Mouse (Mus musculus) CH12.LX (cell line): ENCODE data around the gene Kcnh7. TPM values are rescaled to one million over a fixed set of nuclear protein-coding genes. Genes with fewer than 3 reads are reported as not detected.

Experiments used
- DNase-seq: peaks from one replicate; pipeline ENCODE4 v3.0.0-alpha.2; 2013; ENCODE audit errors: extremely low read depth
- H3K27ac ChIP-seq: 2 replicates; pipeline ENCODE4 v1.5.1; 2012; ENCODE audit warnings: low read depth, mild to moderate bottlenecking, control low read depth, moderate library complexity; ENCODE audit not compliant: insufficient read depth
- H3K27me3 ChIP-seq: replicated peaks from 2 replicates; pipeline ENCODE3; 2012; ENCODE audit warnings: inconsistent platforms
- H3K36me3 ChIP-seq, 2 experiments: replicated peaks in 1 of 2; 2 replicates each; pipeline versions ENCODE3 to v1.6.1; 2012; ENCODE audit warnings: inconsistent platforms in 1 of 2, low read length in 1 of 2, mild to moderate bottlenecking in 1 of 2, mixed read lengths in 1 of 2, moderate library complexity in 1 of 2; ENCODE audit not compliant: control insufficient read depth in 1 of 2, insufficient read depth in 1 of 2
- H3K4me1 ChIP-seq, 2 experiments: 2 replicates each; pipeline ENCODE4 v1.6.1; 2012; ENCODE audit warnings: inconsistent platforms in 1 of 2, moderate library complexity in 1 of 2; ENCODE audit not compliant: insufficient read depth in 2 of 2, control insufficient read depth in 1 of 2
- H3K4me2 ChIP-seq: 2 replicates; pipeline ENCODE4 v1.6.1; 2012; ENCODE audit warnings: low read depth, mild to moderate bottlenecking, control low read depth; ENCODE audit not compliant: poor library complexity, insufficient read depth, severe bottlenecking
- H3K4me3 ChIP-seq, 3 experiments: fragments of 150-350 bp in 1 of 3; sonication (generic) in 1 of 3; replicated peaks in 1 of 3; 2 replicates each; pipeline versions ENCODE3 to v1.5.1; 2011 to 2012; ENCODE audit warnings: low read depth in 2 of 3, low read length in 2 of 3, mild to moderate bottlenecking in 2 of 3, moderate library complexity in 2 of 3, control low read depth in 1 of 3, improper control_type of control experiment in 1 of 3, inconsistent platforms in 1 of 3, mixed read lengths in 1 of 3; ENCODE audit not compliant: poor library complexity in 1 of 3
- H3K79me2 ChIP-seq: replicated peaks from 2 replicates; pipeline ENCODE4 v1.6.1; 2012; ENCODE audit warnings: mild to moderate bottlenecking, moderate library complexity; ENCODE audit not compliant: control insufficient read depth, poor library complexity, insufficient read depth, severe bottlenecking; ENCODE audit errors: extremely low read depth
- H3K9ac ChIP-seq: 2 replicates; pipeline ENCODE4 v1.6.1; 2012; ENCODE audit warnings: low read depth, mild to moderate bottlenecking, control low read depth, moderate library complexity; ENCODE audit not compliant: insufficient read depth
- H3K9me3 ChIP-seq: replicated peaks from 2 replicates; pipeline ENCODE3; 2012; ENCODE audit warnings: low read length, inconsistent platforms, mixed read lengths
- BHLHE40 ChIP-seq: IDR thresholded peaks from 2 replicates; pipeline ENCODE4 v1.6.1; 2011; ENCODE audit warnings: mild to moderate bottlenecking, low read depth, low read length, improper control_type of control experiment
- CHD1 ChIP-seq: IDR thresholded peaks from 2 replicates; pipeline ENCODE4 v1.6.1; 2012; ENCODE audit warnings: low read depth, low read length, improper control_type of control experiment, inconsistent platforms
- CTCF ChIP-seq, 2 experiments: IDR thresholded peaks in 1 of 2; conservative IDR thresholded peaks in 1 of 2; 2 replicates each; pipeline ENCODE4 v1.5.1; 2011 to 2012; ENCODE audit warnings: low read depth in 2 of 2, low read length in 2 of 2, improper control_type of control experiment in 1 of 2, inconsistent platforms in 1 of 2, mild to moderate bottlenecking in 1 of 2, moderate library complexity in 1 of 2
- ELF1 ChIP-seq: IDR thresholded peaks from 2 replicates; pipeline ENCODE4 v1.6.1; 2014; ENCODE audit warnings: low read depth, mild to moderate bottlenecking, inconsistent platforms, low read length, improper control_type of control experiment
- EP300 ChIP-seq: IDR thresholded peaks from 2 replicates; pipeline ENCODE4 v1.6.1; 2011; ENCODE audit warnings: low read length, improper control_type of control experiment
- HCFC1 ChIP-seq: IDR thresholded peaks from 2 replicates; pipeline ENCODE4 v1.6.1; 2012; ENCODE audit warnings: low read depth, mild to moderate bottlenecking, inconsistent platforms, low read length, improper control_type of control experiment
- KAT2A ChIP-seq: IDR thresholded peaks from 2 replicates; pipeline ENCODE4 v1.6.1; 2012; ENCODE audit warnings: low read length, improper control_type of control experiment, inconsistent platforms; ENCODE audit not compliant: insufficient replicate concordance
- MAFK ChIP-seq: IDR thresholded peaks from 2 replicates; pipeline ENCODE4 v1.6.1; 2011; ENCODE audit warnings: low read length, improper control_type of control experiment; ENCODE audit not compliant: insufficient replicate concordance
- MAX ChIP-seq: IDR thresholded peaks from 2 replicates; pipeline ENCODE4 v1.6.1; 2011; ENCODE audit warnings: low read length, improper control_type of control experiment
- MAZ ChIP-seq: IDR thresholded peaks from 2 replicates; pipeline ENCODE4 v1.6.1; 2012; ENCODE audit warnings: low read depth, mild to moderate bottlenecking, inconsistent platforms, low read length, improper control_type of control experiment, moderate library complexity
- MEF2A ChIP-seq: IDR thresholded peaks from 2 replicates; pipeline ENCODE4 v1.6.1; 2014; ENCODE audit warnings: low read depth, mild to moderate bottlenecking, inconsistent platforms, low read length, improper control_type of control experiment, borderline replicate concordance
- NELFE ChIP-seq: IDR thresholded peaks from 2 replicates; pipeline ENCODE4 v1.6.1; 2011; ENCODE audit warnings: low read depth, low read length, improper control_type of control experiment
- NRF1 ChIP-seq: IDR thresholded peaks from 2 replicates; pipeline ENCODE4 v1.6.1; 2014; ENCODE audit warnings: low read depth, mild to moderate bottlenecking, inconsistent platforms, low read length, improper control_type of control experiment, moderate library complexity
- POLR2A ChIP-seq: IDR thresholded peaks from 2 replicates; pipeline ENCODE4 v1.6.1; 2011; ENCODE audit warnings: low read depth, mild to moderate bottlenecking, improper control_type of control experiment, low read length
- RCOR1 ChIP-seq: conservative IDR thresholded peaks from 2 replicates; pipeline ENCODE4 v1.6.1; 2012; ENCODE audit warnings: low read depth, mild to moderate bottlenecking, inconsistent platforms, low read length, improper control_type of control experiment
- SMC3 ChIP-seq: IDR thresholded peaks from 2 replicates; pipeline ENCODE4 v1.6.1; 2011; ENCODE audit warnings: low read depth, low read length, improper control_type of control experiment
- TBP ChIP-seq: conservative IDR thresholded peaks from 2 replicates; pipeline ENCODE4 v1.6.1; 2011; ENCODE audit warnings: low read depth, low read length, improper control_type of control experiment
- UBTF ChIP-seq: IDR thresholded peaks from 2 replicates; pipeline ENCODE4 v1.6.1; 2012; ENCODE audit warnings: low read depth, mild to moderate bottlenecking, inconsistent platforms, low read length, improper control_type of control experiment, moderate library complexity
- USF1 ChIP-seq: IDR thresholded peaks from 2 replicates; pipeline ENCODE4 v1.6.1; 2014; ENCODE audit warnings: low read depth, mild to moderate bottlenecking, inconsistent platforms, low read length, improper control_type of control experiment
- USF2 ChIP-seq: conservative IDR thresholded peaks from 2 replicates; pipeline ENCODE4 v1.6.1; 2011; ENCODE audit warnings: low read depth, low read length, improper control_type of control experiment
- ZMIZ1 ChIP-seq: IDR thresholded peaks from 2 replicates; pipeline ENCODE4 v1.6.1; 2012; ENCODE audit warnings: low read depth, mild to moderate bottlenecking, inconsistent platforms, low read length, improper control_type of control experiment
- dilution Hi-C: fragments of 300-500 bp; cut with MboI; formaldehyde crosslinking; loops from 2 replicates; pipeline ENCODE4 v1.14.3; 2020; ENCODE audit warnings: low sequenced_read_pairs; ENCODE audit not compliant: extremely low pct_unique_long_range_greater_than_20kb, extremely low pct_ligation_motif_present
- in situ Hi-C: fragments of 300-500 bp; cut with MboI; formaldehyde crosslinking; loops from 3 replicates; pipeline ENCODE4 v1.14.3; 2019; ENCODE audit warnings: low sequenced_read_pairs, low pct_ligation_motif_present, low pct_unique_long_range_greater_than_20kb, mixed read lengths
- polyA plus RNA-seq: library from polyadenylated mRNA; unstranded; fragments of >175 nt; gene quantifications from 2 replicates; pipeline ENCODE4 v1.2.1, GENCODE M21; 2012; ENCODE audit warnings: low read depth; ENCODE audit not compliant: insufficient read length
- total RNA-seq, 2 experiments: library from RNA; depleted of rRNA; stranded (reverse); fragments of 300-350 nt in 1 of 2; fragments of >200 nt in 1 of 2; gene quantifications; 2 replicates each; pipeline ENCODE4 v1.2.3; 2012 to 2014

The Kcnh7 gene
- total and polyA plus RNA-seq, 3 experiments, result 0.10 TPM; not detected in 2

DNA sequence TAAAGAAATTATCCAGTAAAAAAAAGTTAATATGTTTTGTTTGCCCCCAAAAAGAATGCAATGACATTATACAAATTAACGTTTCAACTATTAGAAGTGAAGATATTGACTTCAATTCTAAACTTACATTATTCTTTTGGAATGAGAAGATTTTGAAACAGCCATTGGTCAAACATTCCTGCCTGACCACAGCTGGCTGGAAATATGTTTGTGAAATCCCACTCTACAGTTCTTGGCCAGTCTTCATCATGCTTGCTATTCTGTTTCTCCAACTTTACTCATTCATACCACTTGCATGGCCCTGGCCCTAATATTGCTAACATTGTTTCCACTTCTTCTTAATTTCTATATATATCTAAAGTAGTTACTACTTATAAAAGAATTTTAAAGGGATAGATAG, 349.8 kb downstream of the Kcnh7 start:
- no peaks in the 10 kb centered on the region for H3K27me3 ChIP-seq
- H3K4me2 ChIP-seq, result no peak overlapping the region
- no peaks in the 10 kb centered on the region for H3K79me2 ChIP-seq
- no peak overlapping the region for H3K27ac ChIP-seq
- dilution Hi-C loops, result no loop called here
- no peak for DNase-seq
- no peak for TF ChIP-seq POLR2A
- TF ChIP-seq MAX, result no peak
- no peak for TF ChIP-seq UBTF
- TF ChIP-seq EP300, result no peak
- TF ChIP-seq NRF1, result no peak
- H3K4me3 ChIP-seq, result no peak overlapping the region
- H3K9me3 ChIP-seq, result no peaks in the 10 kb centered on the region
- in situ Hi-C loops, result no loop called here
- H3K4me1 ChIP-seq, result no peaks in the 10 kb centered on the region
- no peaks in the 10 kb centered on the region for H3K36me3 ChIP-seq
- no peak overlapping the region for H3K9ac ChIP-seq

GRCm38 (mm10) chr2:62819231-62819630, 364.9 kb downstream of the Kcnh7 start:
- Histone ChIP-seq H3K36me3 (no peaks in the 10 kb centered on the region), H3K9me3 (no peaks in the 10 kb centered on the region), H3K79me2 (no peaks in the 10 kb centered on the region), H3K27ac (no peak overlapping the region), H3K4me3 (no peak overlapping the region), H3K4me1 (no peaks in the 10 kb centered on the region; a peak in 1 of 4 replicates), H3K4me2 (no peak overlapping the region), H3K27me3 (no peaks in the 10 kb centered on the region)
- in situ Hi-C loops, result no loop called here
- dilution Hi-C loops, result no loop called here
- TF ChIP-seq SMC3 (no peak), ZMIZ1 (no peak)
- TF ChIP-seq, all 38 proteins: peak for 0
- DNase-seq, result no peak
- no peak overlapping the region for H3K9ac ChIP-seq

DNA sequence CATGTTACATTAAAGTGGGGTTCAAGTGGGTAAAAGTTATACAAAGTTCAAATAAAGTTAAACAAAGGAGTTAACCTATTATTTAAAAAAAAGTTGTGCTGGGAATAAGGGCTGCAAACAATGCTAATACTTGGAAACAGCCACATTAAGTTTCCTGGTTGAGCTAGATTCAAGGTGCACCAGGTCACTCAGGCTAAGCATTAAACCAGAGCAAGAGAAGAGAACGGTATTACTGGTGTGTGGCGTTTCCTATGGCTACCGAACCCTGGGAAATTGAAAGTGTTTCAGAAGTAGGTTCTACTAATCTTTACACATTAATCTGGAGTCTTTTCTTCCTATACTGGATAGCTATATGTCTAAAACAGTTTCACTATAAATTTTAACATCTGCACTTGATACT, 368.1 kb downstream of the Kcnh7 start:
- H3K36me3 ChIP-seq, result no peaks in the 10 kb centered on the region
- no peaks in the 10 kb centered on the region for H3K27me3 ChIP-seq
- dilution Hi-C loops (no loop called here), in situ Hi-C loops (no loop called here)
- no peak overlapping the region for H3K9ac ChIP-seq
- H3K4me1 ChIP-seq, result peaks cover 0 to 4% of the 10 kb centered on the region in 2 experiments; a peak in 2 of 4 replicates
- no peak for TF ChIP-seq CTCF (conservative IDR thresholded peaks at IDR 0.05 in 1 of 2, IDR thresholded peaks at IDR 0.05 in 1 of 2; ENCODE audit: low read depth in 2 of 2, low read length in 2 of 2)
- TF ChIP-seq USF1, result no peak
- no peak for TF ChIP-seq USF2
- no peak for TF ChIP-seq CHD1
- TF ChIP-seq HCFC1, result no peak
- TF ChIP-seq KAT2A, result no peak
- no peak for TF ChIP-seq MEF2A
- TF ChIP-seq MAZ, result no peak
- no peak for TF ChIP-seq ELF1
- no peak for TF ChIP-seq TBP
- no peak for TF ChIP-seq MAFK
- TF ChIP-seq NELFE, result no peak
- no peak for TF ChIP-seq RCOR1
- TF ChIP-seq BHLHE40, result no peak
- TF ChIP-seq UBTF, result no peak
- H3K27ac ChIP-seq, result no peak overlapping the region
- no peaks in the 10 kb centered on the region for H3K79me2 ChIP-seq
- no peak for DNase-seq
- H3K4me2 ChIP-seq, result peak overlapping the region; percentile 71
- no peak overlapping the region for H3K4me3 ChIP-seq
- no peaks in the 10 kb centered on the region for H3K9me3 ChIP-seq
